Mouse (Mus musculus) adrenal gland (tissue): ENCODE measurements around the gene Ddr1.

Experiments used
- intact Hi-C: fragments of 180-260 bp; cut with DNase I; formaldehyde crosslinking; loops from one replicate; pipeline ENCODE4 v1.15.1; 2025

The Ddr1 gene

GRCm38 (mm10) chr17:35725286-35726232 is 21.1 kb upstream of the Ddr1 start:
- intact Hi-C loops: loop anchor here (2.0 kb wide), 2 partner anchors 19 to 97 kb away; no protein-coding TSS in a partner anchor

GRCm38 (mm10) chr17:35721676-35722075 is 17.3 kb upstream of the Ddr1 start:
- intact Hi-C loops: no loop called here

GRCm38 (mm10) chr17:35720340-35720727 is 15.9 kb upstream of the Ddr1 start:
- intact Hi-C loops: no loop called here

GRCm38 (mm10) chr17:35719616-35720339 is 15.4 kb upstream of the Ddr1 start:
- intact Hi-C loops: no loop called here

- intact Hi-C loops: no loop called here
These were observed 12.7 kb upstream of the Ddr1 start for GRCm38 (mm10) chr17:35717080-35717479.

- intact Hi-C loops: no loop called here
These were observed 11.7 kb upstream of the Ddr1 start for GRCm38 (mm10) chr17:35716114-35716513.

- intact Hi-C loops: no loop called here
These were observed 6.4 kb upstream of the Ddr1 start for GRCm38 (mm10) chr17:35710705-35711347.

- intact Hi-C loops: no loop called here
These were observed 4.2 kb upstream of the Ddr1 start for GRCm38 (mm10) chr17:35708611-35709010.

GRCm38 (mm10) chr17:35707929-35708328 is 3.5 kb upstream of the Ddr1 start:
- intact Hi-C loops: loop anchor here (2.0 kb wide), 1 partner anchor 17 kb away; no protein-coding TSS in a partner anchor

- intact Hi-C loops: loop anchor here (2.0 kb wide), 1 partner anchor 19 kb away; no protein-coding TSS in a partner anchor
These were observed 1.4 kb upstream of the Ddr1 start for GRCm38 (mm10) chr17:35705836-35706235.

GRCm38 (mm10) chr17:35703751-35704271 is 610 bp downstream of the Ddr1 start:
- intact Hi-C loops: no loop called here

GRCm38 (mm10) chr17:35703065-35703464 is 1.4 kb downstream of the Ddr1 start:
- intact Hi-C loops: no loop called here

GRCm38 (mm10) chr17:35702605-35703004 is 1.8 kb downstream of the Ddr1 start:
- intact Hi-C loops: no loop called here

GRCm38 (mm10) chr17:35701978-35702461 is 2.4 kb downstream of the Ddr1 start:
- intact Hi-C loops: no loop called here

GRCm38 (mm10) chr17:35701203-35701977 is 3.0 kb downstream of the Ddr1 start:
- intact Hi-C loops: no loop called here

GRCm38 (mm10) chr17:35700371-35700961 is 4.0 kb downstream of the Ddr1 start:
- intact Hi-C loops: no loop called here

GRCm38 (mm10) chr17:35699919-35700318 is 4.5 kb downstream of the Ddr1 start:
- intact Hi-C loops: no loop called here

- intact Hi-C loops: no loop called here
These were observed 5.9 kb downstream of the Ddr1 start for GRCm38 (mm10) chr17:35698501-35698883.

GRCm38 (mm10) chr17:35697759-35698500 is 6.5 kb downstream of the Ddr1 start:
- intact Hi-C loops: no loop called here
